Mouse (Mus musculus) heart, postnatal 0 days (tissue): Measurements from ENCODE around the gene Endou. TPM values are rescaled to one million over a fixed set of nuclear protein-coding genes. Genes with fewer than 3 reads are reported as not detected.

ENCODE experiments used
- ATAC-seq: fragments of 200-750 bp; cut with Nextera tagmentation; 2 replicates; pipeline ENCODE4 v1.8.0; 2017; ENCODE audit warnings: low read depth, moderate number of reproducible peaks, moderate library complexity; ENCODE audit not compliant: insufficient read depth
- DNase-seq: peaks from one replicate; pipeline ENCODE4 v3.0.0-alpha.2; 2016; ENCODE audit warnings: low spot score
- H3K27ac ChIP-seq: fragments of 300-500 bp; sonication (generic); 2 replicates; pipeline ENCODE4 v1.5.1; 2014; ENCODE audit warnings: low read depth, mild to moderate bottlenecking
- H3K27me3 ChIP-seq: fragments of 300-500 bp; sonication (generic); 2 replicates; pipeline ENCODE4 v1.6.1; 2014; ENCODE audit warnings: low read length, mixed read lengths; ENCODE audit not compliant: control insufficient read depth, insufficient read depth
- H3K36me3 ChIP-seq: fragments of 300-500 bp; sonication (generic); replicated peaks from 2 replicates; pipeline ENCODE4 v1.6.1; 2014; ENCODE audit warnings: low read length, mixed read lengths; ENCODE audit not compliant: control insufficient read depth, insufficient read depth
- H3K4me1 ChIP-seq: fragments of 300-500 bp; sonication (generic); 2 replicates; pipeline ENCODE4 v1.6.1; 2014; ENCODE audit warnings: antibody characterized with exemption; ENCODE audit not compliant: control insufficient read depth, insufficient read depth
- H3K4me2 ChIP-seq: fragments of 300-500 bp; sonication (generic); 2 replicates; pipeline ENCODE4 v1.6.1; 2014; ENCODE audit warnings: low read depth, mild to moderate bottlenecking, low read length, moderate library complexity
- H3K4me3 ChIP-seq: fragments of 300-500 bp; sonication (generic); 2 replicates; pipeline ENCODE4 v1.5.1; 2014; ENCODE audit warnings: low read depth, low read length
- H3K9ac ChIP-seq: fragments of 300-500 bp; sonication (generic); replicated peaks from 2 replicates; pipeline ENCODE4 v1.6.1; 2014; ENCODE audit warnings: low read depth, low read length, mixed read lengths
- H3K9me3 ChIP-seq: fragments of 300-500 bp; sonication (generic); replicated peaks from 2 replicates; pipeline ENCODE4 v1.6.1; 2016; ENCODE audit warnings: low read length; ENCODE audit not compliant: control insufficient read depth
- CTCF ChIP-seq: IDR thresholded peaks from 2 replicates; pipeline ENCODE4 v1.5.1; 2016; ENCODE audit warnings: antibody characterized with exemption, control low read depth, low read depth
- EP300 ChIP-seq: IDR thresholded peaks from 2 replicates; pipeline ENCODE4 v1.6.1; 2016; ENCODE audit warnings: antibody characterized with exemption, low read depth
- WGBS: fragments of 180-500 bp; shearing (Covaris S2); extraction: QIAGEN DNeasy Blood & Tissue Kit; methylation state at CpG from one replicate; pipeline ENCODE4 v1.1.7; 2014; 5-methylcytosine and 5-hydroxymethylcytosine counted together
- polyA plus RNA-seq: library from polyadenylated mRNA; unstranded; fragments of >200 nt; fragmentation: Nextera tagmentation; extraction: Ambion mirVana; gene quantifications from 2 replicates; pipeline ENCODE4 v1.2.1, GENCODE M21; 2015
- total RNA-seq: library from RNA; depleted of rRNA; stranded (reverse); fragments of >200 nt; gene quantifications from 2 replicates; pipeline ENCODE4 v1.2.3, GENCODE M21; 2014; ENCODE audit warnings: low replicate concordance

Endou gene
- total and polyA plus RNA-seq, 2 experiments from 2014 or later = 0.95 to 5.6 TPM

GRCm38 (mm10) chr15:97723536-97724345 lies 7.4 kb downstream of the Endou start:
- Histone ChIP-seq H3K27me3 (no peaks in the 10 kb centered on the region), H3K4me3 (no peak overlapping the region), H3K4me2 (no peak overlapping the region), H3K4me1 (peaks cover 11% of the 10 kb centered on the region; the same call in 1 of the 2 replicates), H3K9me3 (no peaks in the 10 kb centered on the region), H3K36me3 (no peaks in the 10 kb centered on the region), H3K9ac (no peak overlapping the region), H3K27ac (no peak overlapping the region)
- DNase-seq (no peak), ATAC-seq (no peak)
- WGBS = 81% methylated on average over 6 of the region's 6 CpGs
- TF ChIP-seq EP300 = no peak
- TF ChIP-seq CTCF = no peak

GRCm38 (mm10) chr15:97721008-97721701 lies 10.0 kb downstream of the Endou start:
- WGBS = 77% methylated on average over 15 of the region's 15 CpGs
- DNase-seq (no peak), ATAC-seq (no peak)
- Histone ChIP-seq H3K27ac (peak overlapping the region; percentile 85), H3K4me1 (peaks cover 11% of the 10 kb centered on the region; the same call in 1 of the 2 replicates), H3K4me3 (no peak overlapping the region), H3K4me2 (no peak overlapping the region; the same call in 1 of the 2 replicates), H3K9ac (no peak overlapping the region), H3K36me3 (no peaks in the 10 kb centered on the region), H3K9me3 (no peaks in the 10 kb centered on the region), H3K27me3 (no peaks in the 10 kb centered on the region)
- no peak for TF ChIP-seq CTCF
- TF ChIP-seq EP300 = no peak

- Histone ChIP-seq H3K4me3 (peak overlapping the region; percentile 10; the same call in 1 of the 2 replicates), H3K36me3 (no peaks in the 10 kb centered on the region), H3K4me2 (peak overlapping the region; percentile 46), H3K9ac (0 out of 2 replicates have a peak overlapping the region, but pooled peaks have one; percentile 21), H3K27me3 (no peaks in the 10 kb centered on the region), H3K9me3 (no peaks in the 10 kb centered on the region), H3K27ac (peak overlapping the region; percentile 85), H3K4me1 (peaks cover 11% of the 10 kb centered on the region; the same call in 1 of the 2 replicates)
- DNase-seq (peak; percentile 62), ATAC-seq (peak; percentile 47)
- WGBS = 38% methylated on average over 12 of the region's 12 CpGs
- TF ChIP-seq CTCF (no peak), EP300 (no peak)
These were observed 11.0 kb downstream of the Endou start for GRCm38 (mm10) chr15:97720026-97720675.

- H3K4me1 ChIP-seq = peaks cover 11% of the 10 kb centered on the region; the same call in 1 of the 2 replicates
- H3K27ac ChIP-seq = peak overlapping the region; percentile 85
- H3K36me3 ChIP-seq = no peaks in the 10 kb centered on the region
- 94% methylated on average over 12 of the region's 12 CpGs for WGBS
- H3K27me3 ChIP-seq = no peaks in the 10 kb centered on the region
- TF ChIP-seq EP300 (no peak), CTCF (no peak)
- DNase-seq (no peak), ATAC-seq (no peak)
- H3K9ac ChIP-seq = 0 out of 2 replicates have a peak overlapping the region, but pooled peaks have one; percentile 21
- peak overlapping the region; percentile 46; the same call in 1 of the 2 replicates for H3K4me2 ChIP-seq
- H3K9me3 ChIP-seq = no peaks in the 10 kb centered on the region
- peak overlapping the region; percentile 10; the same call in 1 of the 2 replicates for H3K4me3 ChIP-seq
These were observed 11.6 kb downstream of the Endou start for GRCm38 (mm10) chr15:97719494-97719893.

- Histone ChIP-seq H3K9me3 (no peaks in the 10 kb centered on the region), H3K9ac (peak overlapping the region; percentile 5; the same call in 1 of the 2 replicates), H3K4me2 (no peak overlapping the region; the same call in 1 of the 2 replicates), H3K4me3 (no peak overlapping the region; the same call in 1 of the 2 replicates), H3K27ac (no peak overlapping the region), H3K4me1 (peaks cover 11% of the 10 kb centered on the region; the same call in 1 of the 2 replicates), H3K27me3 (no peaks in the 10 kb centered on the region), H3K36me3 (no peaks in the 10 kb centered on the region)
- TF ChIP-seq EP300 = no peak
- no peak for TF ChIP-seq CTCF
- DNase-seq (no peak), ATAC-seq (no peak)
- WGBS = 74% methylated on average over 8 of the region's 8 CpGs
These were observed 12.5 kb downstream of the Endou start for GRCm38 (mm10) chr15:97718535-97719155.
